ENCODE assay signal across 23 mouse cellular contexts in the genomic region with DNA sequence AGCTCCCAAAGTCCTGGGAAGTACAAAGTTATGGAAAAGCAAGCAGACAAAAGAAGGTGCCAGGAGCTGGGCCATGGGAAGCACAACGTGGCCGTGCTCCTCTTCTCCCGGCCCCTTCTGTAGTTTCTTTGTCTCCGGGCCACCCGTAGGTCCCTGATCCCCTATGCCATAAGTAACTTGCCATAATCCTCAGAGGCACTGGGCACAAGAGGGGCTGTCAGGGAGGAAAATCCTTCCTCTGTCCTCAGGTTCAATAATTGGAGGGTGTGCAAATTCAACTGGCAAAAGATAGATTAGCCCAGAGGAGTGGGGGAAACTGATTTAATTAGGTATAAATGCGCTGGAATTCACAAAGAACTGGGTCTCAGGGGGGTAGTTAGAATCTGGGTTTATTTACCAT.
DNase-seq lines count a peak whose midpoint lies in the region; ATAC-seq and TF ChIP-seq lines count a peak whose summit lies in the region.
"Had no signal": no experiment of that assay in that cellular context is flagged by ENCODE, and none has a peak within 500 bp of the region (broad histone marks: within the 10 kb centered on the region; RNA-seq: fewer than 3 reads in every experiment).

No protein-coding gene starts in this region.

- peak overlapping the region; percentile 4 for H3K27ac ChIP-seq in forebrain, embryonic 11.5 days (ENCODE audit: low read depth, low read length)
- no peak overlapping the region for H3K27ac ChIP-seq in forebrain, embryonic 16.5 days (ENCODE audit: low read length)
- H3K27ac ChIP-seq in midbrain, embryonic 10.5 days (replicated peaks): peak overlapping the region; percentile 84
- no peak overlapping the region for H3K27ac ChIP-seq in midbrain, postnatal 0 days (ENCODE audit: low read depth, low read length)
- peak overlapping the region; percentile 49 for H3K27ac ChIP-seq in embryonic facial prominence, embryonic 10.5 days (replicated peaks)
- H3K27ac ChIP-seq in midbrain, embryonic 14.5 days (replicated peaks; ENCODE audit: low read depth, low read length): no peak overlapping the region
- no peak overlapping the region for H3K27ac ChIP-seq in kidney, embryonic 15.5 days
- H3K27ac ChIP-seq: embryonic facial prominence, embryonic 15.5 days; hindbrain, embryonic 12.5 days; intestine, embryonic 15.5 days; limb, embryonic 13.5 days; liver, embryonic 12.5 days had no signal

- WGBS in forebrain, embryonic 11.5 days: 5% methylated on average over 6 of the region's 6 CpGs
- WGBS in forebrain, embryonic 16.5 days: under 1% methylated on average over 6 of the region's 6 CpGs
- 12% methylated on average over 6 of the region's 6 CpGs for WGBS in midbrain, embryonic 10.5 days
- 10% methylated on average over 6 of the region's 6 CpGs for WGBS in midbrain, postnatal 0 days
- 11% methylated on average over 6 of the region's 6 CpGs for WGBS in embryonic facial prominence, embryonic 10.5 days
- WGBS in midbrain, embryonic 14.5 days: 2% methylated on average over 6 of the region's 6 CpGs
- WGBS in kidney, embryonic 15.5 days: 57% methylated on average over 6 of the region's 6 CpGs

- H3K36me3 ChIP-seq in forebrain, embryonic 11.5 days (ENCODE audit: control insufficient read depth, insufficient read depth, low read length): no peaks in the 10 kb centered on the region
- H3K36me3 ChIP-seq in forebrain, embryonic 16.5 days (ENCODE audit: control insufficient read depth, insufficient read depth): no peaks in the 10 kb centered on the region
- no peaks in the 10 kb centered on the region for H3K36me3 ChIP-seq in midbrain, embryonic 10.5 days
- no peaks in the 10 kb centered on the region for H3K36me3 ChIP-seq in midbrain, postnatal 0 days (ENCODE audit: insufficient read depth, low read length)
- H3K36me3 ChIP-seq in embryonic facial prominence, embryonic 10.5 days (replicated peaks): no peaks in the 10 kb centered on the region
- no peaks in the 10 kb centered on the region for H3K36me3 ChIP-seq in midbrain, embryonic 14.5 days (ENCODE audit: control insufficient read depth, insufficient read depth, low read length)
- H3K36me3 ChIP-seq in kidney, embryonic 15.5 days: no peaks in the 10 kb centered on the region
- H3K36me3 ChIP-seq: embryonic facial prominence, embryonic 15.5 days; heart, embryonic 12.5 days; hindbrain, embryonic 12.5 days; intestine, embryonic 15.5 days; limb, embryonic 13.5 days; liver, embryonic 12.5 days had no signal

- no peak for TF ChIP-seq CTCF in midbrain, postnatal 0 days (IDR thresholded peaks at IDR 0.05)

- DNase-seq in forebrain, embryonic 11.5 days (ENCODE audit: low spot score): peak; percentile 64
- peak; percentile 55 for DNase-seq in midbrain, embryonic 10.5 days (ENCODE audit: low spot score)
- no peak for DNase-seq in midbrain, postnatal 0 days (ENCODE audit: low spot score)
- no peak for DNase-seq in embryonic facial prominence, embryonic 10.5 days (ENCODE audit: low spot score)
- peak; percentile 69 for DNase-seq in midbrain, embryonic 14.5 days
- DNase-seq: adrenal gland, postnatal 10 days; cerebellum, adult 9-10 months; gastrocnemius, postnatal 10 days; heart, postnatal 10 days; kidney, postnatal 4 days; lung, adult 18-20 months; lung, postnatal 10 days; right cerebral cortex, adult 18-20 months; thymus, adult 18-20 months; thymus, postnatal 36 days had no signal

- H3K27me3 ChIP-seq in forebrain, embryonic 11.5 days (ENCODE audit: control insufficient read depth, insufficient read depth, low read length): no peaks in the 10 kb centered on the region
- no peaks in the 10 kb centered on the region for H3K27me3 ChIP-seq in forebrain, embryonic 16.5 days (replicated peaks; ENCODE audit: control insufficient read depth, insufficient read depth, low read length)
- peaks cover 24% of the 10 kb centered on the region for H3K27me3 ChIP-seq in midbrain, embryonic 10.5 days (ENCODE audit: low read depth, poor library complexity, severe bottlenecking)
- no peaks in the 10 kb centered on the region for H3K27me3 ChIP-seq in midbrain, postnatal 0 days (ENCODE audit: insufficient read depth, low read length)
- H3K27me3 ChIP-seq in embryonic facial prominence, embryonic 10.5 days (replicated peaks; ENCODE audit: low read depth, poor library complexity, severe bottlenecking): peaks cover 29% of the 10 kb centered on the region
- H3K27me3 ChIP-seq in midbrain, embryonic 14.5 days (ENCODE audit: control insufficient read depth, insufficient read depth, low read length): no peaks in the 10 kb centered on the region
- H3K27me3 ChIP-seq in kidney, embryonic 15.5 days: no peaks in the 10 kb centered on the region
- H3K27me3 ChIP-seq: embryonic facial prominence, embryonic 15.5 days; heart, embryonic 12.5 days; hindbrain, embryonic 12.5 days; intestine, embryonic 15.5 days; limb, embryonic 13.5 days had no signal

- no peak overlapping the region for H3K4me3 ChIP-seq in forebrain, embryonic 11.5 days (ENCODE audit: low read depth, low read length)
- H3K4me3 ChIP-seq in forebrain, embryonic 16.5 days (replicated peaks; ENCODE audit: low read length): no peak overlapping the region
- H3K4me3 ChIP-seq in midbrain, embryonic 10.5 days: no peak overlapping the region
- H3K4me3 ChIP-seq in midbrain, postnatal 0 days (ENCODE audit: low read depth, low read length): no peak overlapping the region
- no peak overlapping the region for H3K4me3 ChIP-seq in embryonic facial prominence, embryonic 10.5 days
- no peak overlapping the region for H3K4me3 ChIP-seq in midbrain, embryonic 14.5 days (replicated peaks; ENCODE audit: low read depth, low read length)
- H3K4me3 ChIP-seq in kidney, embryonic 15.5 days (replicated peaks): no peak overlapping the region
- H3K4me3 ChIP-seq: embryonic facial prominence, embryonic 15.5 days; heart, embryonic 12.5 days; hindbrain, embryonic 12.5 days; intestine, embryonic 15.5 days; limb, embryonic 13.5 days; liver, embryonic 12.5 days had no signal

- peaks cover 12% of the 10 kb centered on the region for H3K4me1 ChIP-seq in forebrain, embryonic 11.5 days (replicated peaks; ENCODE audit: control insufficient read depth, insufficient read depth, low read length)
- peaks cover 3% of the 10 kb centered on the region for H3K4me1 ChIP-seq in forebrain, embryonic 16.5 days (replicated peaks; ENCODE audit: control insufficient read depth, insufficient read depth, low read length)
- peaks cover 44% of the 10 kb centered on the region for H3K4me1 ChIP-seq in midbrain, embryonic 10.5 days
- H3K4me1 ChIP-seq in midbrain, postnatal 0 days (ENCODE audit: insufficient read depth, low read length): peaks cover 6% of the 10 kb centered on the region; the same call in 1 of the 2 replicates
- H3K4me1 ChIP-seq in embryonic facial prominence, embryonic 10.5 days: peaks cover 34% of the 10 kb centered on the region
- H3K4me1 ChIP-seq in midbrain, embryonic 14.5 days (ENCODE audit: control insufficient read depth, insufficient read depth, low read length): peaks cover 9% of the 10 kb centered on the region
- no peaks in the 10 kb centered on the region for H3K4me1 ChIP-seq in kidney, embryonic 15.5 days
- H3K4me1 ChIP-seq: intestine, embryonic 15.5 days; liver, embryonic 12.5 days had no signal

- peak overlapping the region; percentile 5; the same call in 1 of the 2 replicates for H3K9ac ChIP-seq in forebrain, embryonic 11.5 days (ENCODE audit: low read length)
- no peak overlapping the region for H3K9ac ChIP-seq in forebrain, embryonic 16.5 days (replicated peaks; ENCODE audit: low read depth, low read length)
- no peak overlapping the region for H3K9ac ChIP-seq in midbrain, postnatal 0 days (replicated peaks; ENCODE audit: low read length, poor library complexity, severe bottlenecking)
- H3K9ac ChIP-seq in midbrain, embryonic 14.5 days (replicated peaks; ENCODE audit: low read length): no peak overlapping the region
- no peak overlapping the region for H3K9ac ChIP-seq in kidney, embryonic 15.5 days
- H3K9ac ChIP-seq: embryonic facial prominence, embryonic 15.5 days; heart, embryonic 12.5 days; hindbrain, embryonic 12.5 days; intestine, embryonic 15.5 days; limb, embryonic 13.5 days; liver, embryonic 12.5 days had no signal

- ATAC-seq in forebrain, embryonic 11.5 days (replicated peaks; ENCODE audit: low FRiP score): peak; percentile 65
- no peak for ATAC-seq in forebrain, embryonic 16.5 days
- ATAC-seq in midbrain, postnatal 0 days (ENCODE audit: low FRiP score): no peak
- no peak; the same call in 1 of the 2 replicates for ATAC-seq in midbrain, embryonic 14.5 days (ENCODE audit: low FRiP score, low TSS enrichment)
- ATAC-seq in kidney, embryonic 15.5 days (replicated peaks; ENCODE audit: low FRiP score): no peak
- ATAC-seq: intestine, embryonic 15.5 days; liver, embryonic 12.5 days had no signal

- no peak overlapping the region for H3K4me2 ChIP-seq in forebrain, embryonic 11.5 days (ENCODE audit: low read depth, low read length, severe bottlenecking)
- H3K4me2 ChIP-seq in forebrain, embryonic 16.5 days (ENCODE audit: low read length): no peak overlapping the region
- no peak overlapping the region for H3K4me2 ChIP-seq in midbrain, postnatal 0 days (ENCODE audit: low read depth, low read length, poor library complexity, severe bottlenecking)
- no peak overlapping the region for H3K4me2 ChIP-seq in midbrain, embryonic 14.5 days (ENCODE audit: low read length)
- H3K4me2 ChIP-seq in kidney, embryonic 15.5 days: no peak overlapping the region
- H3K4me2 ChIP-seq: embryonic facial prominence, embryonic 15.5 days; heart, embryonic 12.5 days; hindbrain, embryonic 12.5 days; intestine, embryonic 15.5 days; limb, embryonic 13.5 days; liver, embryonic 12.5 days had no signal

- H3K9me3 ChIP-seq in forebrain, embryonic 11.5 days (ENCODE audit: control insufficient read depth, low read length): no peaks in the 10 kb centered on the region
- H3K9me3 ChIP-seq in forebrain, embryonic 16.5 days (ENCODE audit: control insufficient read depth, low read length): no peaks in the 10 kb centered on the region
- H3K9me3 ChIP-seq in midbrain, embryonic 10.5 days (replicated peaks): no peaks in the 10 kb centered on the region
- no peaks in the 10 kb centered on the region for H3K9me3 ChIP-seq in midbrain, postnatal 0 days (ENCODE audit: low read length)
- H3K9me3 ChIP-seq in embryonic facial prominence, embryonic 10.5 days: no peaks in the 10 kb centered on the region
- no peaks in the 10 kb centered on the region for H3K9me3 ChIP-seq in midbrain, embryonic 14.5 days (ENCODE audit: control insufficient read depth, low read length)
- H3K9me3 ChIP-seq in kidney, embryonic 15.5 days (replicated peaks): no peaks in the 10 kb centered on the region
- H3K9me3 ChIP-seq: embryonic facial prominence, embryonic 15.5 days; heart, embryonic 12.5 days; hindbrain, embryonic 12.5 days; intestine, embryonic 15.5 days; limb, embryonic 13.5 days; liver, embryonic 12.5 days had no signal

Comparison
In these comparisons a context has a peak if more than half of its experiments do, and no peak if none do; other contexts are left out.
1. DNase-seq: peak in forebrain, embryonic 11.5 days (single experiment), midbrain, embryonic 10.5 days (single experiment) and midbrain, embryonic 14.5 days (single experiment); none in midbrain, postnatal 0 days (single experiment) and embryonic facial prominence, embryonic 10.5 days (single experiment).
2. H3K27ac ChIP-seq: peak in forebrain, embryonic 11.5 days (single experiment), midbrain, embryonic 10.5 days (single experiment) and embryonic facial prominence, embryonic 10.5 days (single experiment); none in forebrain, embryonic 16.5 days (single experiment), midbrain, postnatal 0 days (single experiment), midbrain, embryonic 14.5 days (single experiment) and kidney, embryonic 15.5 days (single experiment).